Mouse (Mus musculus) limb, embryonic 13.5 days (tissue): ENCODE measurements around the gene Thbs2. TPM values are rescaled to one million over a fixed set of nuclear protein-coding genes. Genes with fewer than 3 reads are reported as not detected.

Experiments
- ATAC-seq: fragments of 200-750 bp; cut with Nextera tagmentation; 2 replicates; pipeline ENCODE4 v1.8.0; 2017; ENCODE audit warnings: low read depth, moderate number of reproducible peaks, moderate TSS enrichment; ENCODE audit not compliant: low FRiP score
- H3K27ac ChIP-seq: fragments of 300-500 bp; sonication (generic); 2 replicates; pipeline ENCODE4 v1.5.1; 2015; ENCODE audit warnings: inconsistent platforms, mild to moderate bottlenecking, moderate library complexity
- H3K27me3 ChIP-seq: fragments of 300-500 bp; sonication (generic); 2 replicates; pipeline ENCODE4 v1.6.1; 2015; ENCODE audit warnings: mild to moderate bottlenecking, inconsistent platforms
- H3K36me3 ChIP-seq: fragments of 300-500 bp; sonication (generic); 2 replicates; pipeline ENCODE4 v1.6.1; 2015; ENCODE audit warnings: inconsistent platforms, mild to moderate bottlenecking, moderate library complexity
- H3K4me1 ChIP-seq: fragments of 300-500 bp; sonication (generic); 2 replicates; pipeline ENCODE4 v1.6.1; 2015; ENCODE audit warnings: inconsistent platforms
- H3K4me2 ChIP-seq: fragments of 300-500 bp; sonication (generic); replicated peaks from 2 replicates; pipeline ENCODE4 v1.6.1; 2015; ENCODE audit warnings: inconsistent platforms, mild to moderate bottlenecking, moderate library complexity
- H3K4me3 ChIP-seq: fragments of 300-500 bp; sonication (generic); 2 replicates; pipeline ENCODE4 v1.5.1; 2015; ENCODE audit warnings: moderate library complexity, mild to moderate bottlenecking, inconsistent platforms
- H3K9ac ChIP-seq: fragments of 300-500 bp; sonication (generic); 2 replicates; pipeline ENCODE4 v1.6.1; 2015; ENCODE audit warnings: mild to moderate bottlenecking, inconsistent platforms
- H3K9me3 ChIP-seq: fragments of 300-500 bp; sonication (generic); 2 replicates; pipeline ENCODE4 v1.6.1; 2016; ENCODE audit warnings: inconsistent platforms
- WGBS: fragments of 180-500 bp; shearing (Covaris S2); methylation state at CpG from one replicate; pipeline ENCODE4 v1.1.7; 2015; 5-methylcytosine and 5-hydroxymethylcytosine counted together
- polyA plus RNA-seq: library from polyadenylated mRNA; unstranded; fragments of >200 nt; fragmentation: Nextera tagmentation; extraction: Ambion mirVana; gene quantifications from 2 replicates; pipeline ENCODE4 v1.2.1, GENCODE M21; 2015

Gene Thbs2
- polyA plus RNA-seq = 27.5 and 29.8 TPM in 2 replicates

DNA sequence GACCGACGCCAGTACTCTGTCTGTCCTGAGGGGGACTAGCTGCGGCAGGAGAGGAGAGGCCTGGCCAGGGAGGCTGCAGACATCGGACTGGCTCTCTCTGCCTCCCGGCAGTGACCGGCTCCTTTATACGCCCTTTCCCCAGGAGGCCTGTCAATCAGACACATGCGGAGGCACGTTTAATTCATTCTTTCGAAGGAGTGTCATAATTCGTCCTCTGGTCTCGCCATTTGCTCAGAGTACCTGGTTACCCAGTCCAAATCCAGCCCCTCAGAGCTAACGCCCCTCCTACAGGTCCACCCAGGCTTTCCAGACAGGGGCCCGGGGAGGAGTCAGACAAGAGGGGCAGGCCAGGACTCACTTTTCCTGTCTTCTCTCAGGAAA, at the start of gene Thbs2:
Gene Thbs2 (minus strand): TSS at position 242 of the 381 bp plus-strand sequence.
- no peaks in the 10 kb centered on the region for H3K9me3 ChIP-seq
- H3K27ac ChIP-seq = peak within 1 kb of the TSS; percentile 56; the same call in 1 of the 2 replicates
- ATAC-seq = peak; percentile 94
- peak within 1 kb of the TSS; percentile 43 for H3K4me3 ChIP-seq
- H3K9ac ChIP-seq = peak within 1 kb of the TSS; percentile 48
- H3K27me3 ChIP-seq = no peaks in the 10 kb centered on the region
- H3K4me1 ChIP-seq = peaks cover 17% of the 10 kb centered on the region
- H3K36me3 ChIP-seq = 0 out of 2 replicates have a peak, but pooled peaks cover 8% of the 10 kb centered on the region
- peak within 1 kb of the TSS; percentile 62 for H3K4me2 ChIP-seq
- WGBS = under 1% methylated on average over 14 of the region's 14 CpGs

GRCm38 (mm10) chr17:14735493-14736004, 41.5 kb upstream of the Thbs2 start:
- no peaks in the 10 kb centered on the region for H3K36me3 ChIP-seq

GRCm38 (mm10) chr17:14734380-14734779, 40.3 kb upstream of the Thbs2 start:
- Histone ChIP-seq H3K4me3 (no peak overlapping the region), H3K9ac (no peak overlapping the region), H3K4me1 (no peaks in the 10 kb centered on the region), H3K4me2 (no peak overlapping the region), H3K36me3 (no peaks in the 10 kb centered on the region), H3K27me3 (no peaks in the 10 kb centered on the region), H3K27ac (no peak overlapping the region), H3K9me3 (no peaks in the 10 kb centered on the region)
- WGBS = 84% methylated on average over 4 of the region's 4 CpGs
- no peak for ATAC-seq

More at GRCm38 (mm10) chr17:14735493-14736004, 41.5 kb upstream of the Thbs2 start:
- 74% methylated on average over 6 of the region's 6 CpGs for WGBS
- H3K27ac ChIP-seq = no peak overlapping the region
- H3K9ac ChIP-seq = no peak overlapping the region
- ATAC-seq = no peak
- no peaks in the 10 kb centered on the region for H3K9me3 ChIP-seq
- H3K4me2 ChIP-seq = no peak overlapping the region
- H3K4me3 ChIP-seq = no peak overlapping the region
- H3K4me1 ChIP-seq = no peaks in the 10 kb centered on the region
- H3K27me3 ChIP-seq = no peaks in the 10 kb centered on the region

- ATAC-seq = no peak
- H3K4me3 ChIP-seq = no peak overlapping the region
- no peaks in the 10 kb centered on the region for H3K4me1 ChIP-seq
- WGBS = 75% methylated on average over 10 of the region's 10 CpGs
- no peak overlapping the region for H3K4me2 ChIP-seq
- H3K9me3 ChIP-seq = no peaks in the 10 kb centered on the region
- no peaks in the 10 kb centered on the region for H3K27me3 ChIP-seq
- H3K9ac ChIP-seq = no peak overlapping the region
- H3K27ac ChIP-seq = no peak overlapping the region
- H3K36me3 ChIP-seq = no peaks in the 10 kb centered on the region
Observed at GRCm38 (mm10) chr17:14733941-14734340, 39.9 kb upstream of the Thbs2 start.

DNA sequence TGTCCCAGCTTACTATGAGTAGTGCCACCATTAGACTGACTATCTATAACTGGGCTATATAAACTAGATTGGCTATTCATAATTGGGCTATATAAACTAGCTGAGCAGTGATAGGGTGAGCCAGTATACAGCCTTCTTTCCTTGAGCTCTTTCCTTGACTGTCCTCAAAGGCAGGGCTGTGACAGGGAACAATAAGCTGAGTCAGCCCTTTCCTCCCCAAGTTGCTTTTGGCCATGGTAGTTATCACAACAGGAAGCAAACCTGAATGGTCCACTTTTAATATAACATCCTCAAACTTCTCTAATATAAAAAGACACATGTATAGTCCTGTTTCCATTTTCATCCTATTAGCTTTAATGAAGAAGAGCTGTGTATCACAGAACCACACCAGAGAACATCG, 39.0 kb upstream of the Thbs2 start:
- ATAC-seq = no peak
- no peaks in the 10 kb centered on the region for H3K4me1 ChIP-seq
- WGBS = 91% methylated on average over 1 of the region's 1 CpGs

GRCm38 (mm10) chr17:14730629-14731028, 36.6 kb upstream of the Thbs2 start:
- no peak for ATAC-seq
- Histone ChIP-seq H3K9me3 (no peaks in the 10 kb centered on the region), H3K27me3 (no peaks in the 10 kb centered on the region), H3K9ac (no peak overlapping the region), H3K36me3 (no peaks in the 10 kb centered on the region), H3K4me1 (no peaks in the 10 kb centered on the region), H3K4me3 (no peak overlapping the region), H3K27ac (no peak overlapping the region), H3K4me2 (no peak overlapping the region)
- WGBS = 73% methylated on average over 5 of the region's 5 CpGs

More for the DNA sequence above, 39.0 kb upstream of the Thbs2 start:
- H3K9ac ChIP-seq = no peak overlapping the region
- no peak overlapping the region for H3K4me3 ChIP-seq
- H3K4me2 ChIP-seq = no peak overlapping the region
- no peaks in the 10 kb centered on the region for H3K27me3 ChIP-seq
- H3K9me3 ChIP-seq = no peaks in the 10 kb centered on the region
- H3K27ac ChIP-seq = no peak overlapping the region
- H3K36me3 ChIP-seq = no peaks in the 10 kb centered on the region

DNA sequence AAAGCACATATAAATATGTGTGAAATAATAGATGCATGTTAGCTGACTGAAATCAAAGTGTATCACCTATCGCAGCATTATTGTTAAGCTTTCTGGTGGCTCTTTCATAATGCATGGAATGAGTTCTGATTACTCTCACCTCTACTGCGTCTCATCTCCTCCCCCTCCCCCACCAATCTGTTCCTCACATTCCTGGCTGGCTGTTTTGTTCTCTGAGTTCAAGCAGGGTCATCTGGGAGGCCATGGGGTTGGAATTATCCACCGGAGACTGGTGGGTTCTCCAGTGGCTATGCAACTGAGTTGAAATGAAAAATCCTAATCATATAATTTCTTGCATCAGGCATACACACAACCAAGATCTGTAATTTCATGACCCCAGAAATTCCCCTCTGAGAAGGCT, 33.4 kb upstream of the Thbs2 start:
- WGBS = 42% methylated on average over 3 of the region's 3 CpGs
- no peak overlapping the region for H3K4me2 ChIP-seq
- H3K4me3 ChIP-seq = no peak overlapping the region
- no peaks in the 10 kb centered on the region for H3K27me3 ChIP-seq
- no peaks in the 10 kb centered on the region for H3K4me1 ChIP-seq
- H3K9me3 ChIP-seq = no peaks in the 10 kb centered on the region
- no peak overlapping the region for H3K9ac ChIP-seq
- ATAC-seq = no peak
- H3K27ac ChIP-seq = no peak overlapping the region
- no peaks in the 10 kb centered on the region for H3K36me3 ChIP-seq

GRCm38 (mm10) chr17:14724786-14725185, 30.8 kb upstream of the Thbs2 start:
- H3K27me3 ChIP-seq = no peaks in the 10 kb centered on the region
- H3K4me2 ChIP-seq = no peak overlapping the region
- H3K36me3 ChIP-seq = no peaks in the 10 kb centered on the region
- no peaks in the 10 kb centered on the region for H3K9me3 ChIP-seq
- H3K4me3 ChIP-seq = no peak overlapping the region
- WGBS = 41% methylated on average over 2 of the region's 2 CpGs
- ATAC-seq = no peak
- no peaks in the 10 kb centered on the region for H3K4me1 ChIP-seq
- no peak overlapping the region for H3K9ac ChIP-seq
- H3K27ac ChIP-seq = no peak overlapping the region

DNA sequence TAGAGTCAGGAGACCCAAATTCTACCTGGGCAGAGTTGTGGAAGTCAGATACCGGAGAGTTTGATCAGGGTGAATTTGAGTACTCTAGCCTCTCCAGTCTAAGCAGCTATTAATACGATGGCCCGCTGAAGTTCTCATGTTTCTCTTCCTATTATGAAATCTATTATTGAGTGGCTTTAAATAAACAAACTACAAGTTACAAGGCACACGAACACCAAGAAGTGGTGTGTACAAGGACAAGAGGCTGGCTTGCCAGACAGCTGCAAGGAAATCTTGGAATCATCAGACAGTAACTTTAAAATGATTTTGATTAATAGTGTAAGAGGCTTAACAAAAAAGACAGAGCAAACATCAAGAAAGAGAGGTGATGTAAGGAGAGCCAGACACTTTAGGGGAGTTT, 27.3 kb upstream of the Thbs2 start:
- ATAC-seq = no peak
- no peaks in the 10 kb centered on the region for H3K27me3 ChIP-seq
- no peaks in the 10 kb centered on the region; the same call in 1 of the 2 replicates for H3K4me1 ChIP-seq
- H3K9me3 ChIP-seq = no peaks in the 10 kb centered on the region
- no peak overlapping the region for H3K4me2 ChIP-seq
- no peaks in the 10 kb centered on the region for H3K36me3 ChIP-seq
- no peak overlapping the region for H3K4me3 ChIP-seq
- H3K9ac ChIP-seq = no peak overlapping the region
- 81% methylated on average over 4 of the region's 4 CpGs for WGBS
- no peak overlapping the region for H3K27ac ChIP-seq

- H3K27me3 ChIP-seq = no peaks in the 10 kb centered on the region
- WGBS = 74% methylated on average over 4 of the region's 4 CpGs
- H3K36me3 ChIP-seq = no peaks in the 10 kb centered on the region
- H3K27ac ChIP-seq = no peak overlapping the region
- H3K4me2 ChIP-seq = no peak overlapping the region
- H3K9ac ChIP-seq = no peak overlapping the region
- H3K9me3 ChIP-seq = no peaks in the 10 kb centered on the region
- no peak overlapping the region for H3K4me3 ChIP-seq
- ATAC-seq = no peak
- H3K4me1 ChIP-seq = no peaks in the 10 kb centered on the region; the same call in 1 of the 2 replicates
Observed at GRCm38 (mm10) chr17:14720912-14721311, 26.9 kb upstream of the Thbs2 start.

GRCm38 (mm10) chr17:14720227-14720626, 26.2 kb upstream of the Thbs2 start:
- Histone ChIP-seq H3K9me3 (no peaks in the 10 kb centered on the region), H3K9ac (no peak overlapping the region), H3K36me3 (no peaks in the 10 kb centered on the region), H3K4me1 (no peaks in the 10 kb centered on the region; the same call in 1 of the 2 replicates), H3K4me3 (no peak overlapping the region), H3K27ac (no peak overlapping the region), H3K27me3 (no peaks in the 10 kb centered on the region), H3K4me2 (no peak overlapping the region)
- WGBS = 76% methylated on average over 7 of the region's 7 CpGs
- no peak for ATAC-seq

DNA sequence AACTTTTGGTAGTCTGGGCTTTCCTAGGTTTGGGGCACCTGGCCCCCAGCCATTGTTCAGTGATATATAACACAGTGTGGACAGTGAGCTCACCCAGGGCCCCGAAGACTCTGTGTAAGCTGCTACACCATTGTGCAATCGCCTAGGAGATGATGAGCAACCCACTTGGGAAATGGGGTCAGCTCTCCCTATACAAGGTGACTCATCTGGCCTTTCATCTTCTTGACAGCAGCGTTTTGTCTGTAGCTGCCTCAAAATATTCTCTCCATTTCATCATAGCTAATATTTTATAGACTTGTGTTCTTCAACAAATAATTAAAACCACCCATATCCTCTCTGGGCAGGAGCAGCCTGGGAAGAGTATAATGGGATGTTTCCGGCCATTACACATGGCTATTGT, 24.8 kb upstream of the Thbs2 start:
- Histone ChIP-seq H3K9me3 (no peaks in the 10 kb centered on the region), H3K27me3 (no peaks in the 10 kb centered on the region), H3K4me2 (no peak overlapping the region), H3K9ac (no peak overlapping the region), H3K27ac (no peak overlapping the region), H3K4me3 (no peak overlapping the region), H3K4me1 (no peaks in the 10 kb centered on the region; the same call in 1 of the 2 replicates), H3K36me3 (no peaks in the 10 kb centered on the region)
- no peak for ATAC-seq
- WGBS = 64% methylated on average over 4 of the region's 4 CpGs

DNA sequence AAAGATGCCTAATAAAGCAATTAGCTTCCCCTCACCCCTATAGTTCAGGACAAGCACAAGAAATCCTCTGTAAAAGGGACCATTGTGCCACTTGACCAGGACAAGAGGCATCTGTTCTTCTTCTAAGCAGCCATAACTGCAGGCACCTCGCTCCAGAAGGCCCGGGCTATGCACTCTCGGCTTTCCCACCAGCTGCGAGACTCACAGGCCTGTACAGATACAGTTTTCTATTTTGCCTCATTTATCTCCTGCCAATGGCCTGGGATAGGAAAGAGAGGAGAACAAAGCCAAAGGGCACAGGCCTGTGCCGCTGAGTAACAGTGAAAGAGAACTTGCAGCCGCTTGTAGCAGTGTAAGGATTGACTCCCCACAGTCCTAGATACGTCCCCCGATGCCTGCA, 20.7 kb upstream of the Thbs2 start:
- H3K27me3 ChIP-seq = no peaks in the 10 kb centered on the region
- 72% methylated on average over 8 of the region's 8 CpGs for WGBS
- H3K9ac ChIP-seq = no peak overlapping the region
- H3K36me3 ChIP-seq = no peaks in the 10 kb centered on the region
- ATAC-seq = no peak
- no peaks in the 10 kb centered on the region; the same call in 1 of the 2 replicates for H3K4me1 ChIP-seq
- no peak overlapping the region for H3K27ac ChIP-seq
- no peak overlapping the region for H3K4me3 ChIP-seq
- no peaks in the 10 kb centered on the region for H3K9me3 ChIP-seq
- no peak overlapping the region for H3K4me2 ChIP-seq
